Mouse (Mus musculus): ENCODE measurements around the gene Cnih3.
A peak's percentile ranks its signal among the peaks of the same experiment; 100 is the strongest.

Cnih3 gene

DNA sequence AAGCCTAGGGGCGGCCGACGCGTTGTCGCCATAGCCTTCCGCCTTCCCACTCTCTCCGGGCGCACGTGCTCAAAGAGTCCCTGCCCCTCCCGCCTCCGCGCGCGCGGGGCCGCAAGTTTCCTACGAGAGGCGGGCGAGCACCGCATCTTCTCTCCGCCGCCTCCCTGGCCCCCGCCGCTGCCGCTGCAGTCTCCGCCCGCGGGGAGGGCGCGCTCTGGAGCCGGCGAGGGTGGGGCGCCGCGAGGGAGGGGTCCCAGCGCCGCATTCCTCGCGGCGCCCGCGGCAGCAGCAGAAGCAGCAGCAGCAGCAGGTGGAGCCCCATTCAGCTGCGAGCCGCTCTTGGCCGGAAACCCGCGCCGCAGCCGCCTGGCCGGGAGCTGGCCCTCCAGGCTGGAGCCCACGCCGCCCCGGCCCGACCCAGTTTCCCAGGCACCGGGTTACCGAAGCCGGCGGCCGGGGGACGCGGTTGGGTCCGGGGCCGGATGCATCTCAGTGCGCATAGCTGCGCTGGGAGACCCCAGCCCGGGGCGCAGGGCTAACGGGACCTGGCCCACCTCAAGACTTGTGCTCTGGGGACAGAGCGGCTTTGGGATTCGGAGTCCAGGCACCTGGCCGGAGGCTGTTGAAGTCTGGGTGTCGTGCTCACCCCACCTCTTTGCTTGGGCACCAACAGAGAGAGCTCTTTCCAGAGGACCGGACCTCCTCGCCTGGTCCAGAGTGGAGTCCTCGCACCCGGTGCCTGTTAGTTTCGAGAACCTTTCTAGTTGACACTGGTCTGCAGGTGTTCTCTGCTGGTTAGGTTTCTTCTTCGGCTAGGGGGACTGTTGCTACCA lies at the start of gene Cnih3:
TSS of gene Cnih3 (plus strand) at position 262 of the 833 bp plus-strand sequence.
- peak; percentile 73 for DNase-seq

DNA sequence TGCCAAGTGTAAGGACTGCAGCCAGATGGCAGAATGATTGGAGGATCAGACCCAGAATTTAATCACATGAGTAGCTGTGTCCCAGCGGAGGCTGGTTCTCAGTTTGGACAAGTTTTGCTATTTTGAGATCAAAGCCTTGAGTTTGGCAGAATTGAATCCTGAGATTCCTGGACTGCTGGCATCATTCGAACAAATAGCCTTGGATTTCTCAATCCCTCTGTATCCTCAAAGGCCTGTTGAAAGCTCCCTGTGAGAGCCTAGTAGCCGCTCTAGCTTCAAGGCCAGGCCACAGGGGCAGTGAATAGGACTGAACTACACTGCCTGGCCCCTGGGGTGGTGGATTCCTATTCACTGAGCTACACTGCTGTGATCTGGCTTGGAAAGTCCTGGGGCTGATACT lies 44.4 kb upstream of the Cnih3 start:
- peak; percentile 24 for DNase-seq

DNA sequence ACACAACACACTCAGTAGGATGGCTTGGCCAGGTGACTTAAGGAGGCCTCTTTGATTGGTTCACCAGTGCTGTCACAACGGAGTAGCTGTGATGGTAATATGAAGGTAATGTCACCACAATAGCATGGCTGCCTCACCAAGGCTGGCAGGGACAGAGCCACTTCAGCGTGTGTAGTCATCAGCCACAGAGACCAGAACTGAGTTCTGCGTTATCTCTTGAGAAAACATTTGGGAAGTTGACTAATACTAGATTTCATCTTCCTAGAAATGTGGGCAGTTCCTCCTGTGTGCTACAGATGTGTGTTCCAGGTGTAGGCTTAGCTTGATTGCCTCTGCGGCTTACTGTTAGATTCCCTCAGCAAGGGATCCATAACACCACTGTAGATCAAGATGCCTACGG lies 41.7 kb upstream of the Cnih3 start:
- DNase-seq: no peak

DNA sequence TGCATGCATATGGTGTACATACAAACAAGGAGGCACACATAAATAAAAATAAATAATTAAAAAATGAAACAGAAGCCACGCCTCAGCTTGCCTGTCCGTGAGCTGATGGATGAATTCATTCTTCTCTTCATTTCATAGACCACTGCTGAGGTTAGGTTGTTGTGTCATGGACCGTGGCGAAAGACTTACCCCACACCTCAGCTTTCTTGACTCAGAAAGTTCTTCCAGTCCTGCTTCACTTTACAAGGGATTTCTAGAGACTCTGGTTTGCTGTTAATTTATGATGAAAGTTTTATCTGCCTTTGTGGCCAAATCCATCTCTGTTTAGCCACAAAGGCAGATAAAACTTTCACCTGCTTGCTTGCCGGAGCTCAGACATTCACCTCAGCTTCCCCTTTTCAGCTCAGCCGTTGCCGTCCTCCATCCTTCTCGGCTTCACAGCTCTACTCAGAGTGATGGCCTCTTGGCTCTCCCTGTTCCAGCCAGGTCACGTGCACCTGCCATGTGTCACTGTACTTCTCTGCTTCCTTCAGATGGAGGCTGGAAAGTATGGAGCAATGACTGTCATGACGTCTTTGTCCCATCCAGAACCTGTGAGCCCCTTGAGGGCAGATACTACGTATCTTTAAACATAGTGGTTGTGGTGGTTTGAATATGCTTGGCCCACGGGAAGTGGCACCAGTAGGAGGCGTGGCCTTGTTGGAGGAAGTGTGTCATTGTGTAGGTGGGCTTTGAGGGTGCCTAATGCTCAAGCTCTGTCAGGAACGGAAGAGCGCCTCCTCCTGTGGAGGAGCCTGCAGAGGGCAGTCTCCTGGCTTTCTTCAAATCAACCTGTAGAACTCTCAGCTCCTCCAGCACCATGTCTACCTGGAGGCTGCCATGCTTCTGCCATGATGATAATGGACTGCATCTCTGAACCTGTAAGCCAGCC lies 40.0 kb upstream of the Cnih3 start:
- DNase-seq: no peak

DNA sequence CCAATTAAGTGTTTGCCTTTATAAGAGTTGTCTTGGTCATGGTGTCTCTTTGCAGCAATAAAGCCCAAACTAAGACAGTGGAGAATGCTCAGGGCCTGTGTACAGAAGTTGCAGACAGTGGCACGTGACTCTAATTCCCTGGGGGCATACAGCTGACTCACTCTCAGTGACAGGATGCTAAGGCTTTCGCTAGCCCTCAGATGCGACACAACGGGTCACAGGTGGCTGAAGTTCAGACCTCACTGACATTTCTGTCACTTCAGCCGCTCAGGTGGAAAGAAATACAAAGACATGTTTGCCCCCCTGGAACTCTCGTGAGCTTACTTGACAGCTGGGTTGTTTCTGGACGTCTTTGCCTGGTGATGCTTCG lies 39.4 kb upstream of the Cnih3 start:
- DNase-seq: no peak

DNA sequence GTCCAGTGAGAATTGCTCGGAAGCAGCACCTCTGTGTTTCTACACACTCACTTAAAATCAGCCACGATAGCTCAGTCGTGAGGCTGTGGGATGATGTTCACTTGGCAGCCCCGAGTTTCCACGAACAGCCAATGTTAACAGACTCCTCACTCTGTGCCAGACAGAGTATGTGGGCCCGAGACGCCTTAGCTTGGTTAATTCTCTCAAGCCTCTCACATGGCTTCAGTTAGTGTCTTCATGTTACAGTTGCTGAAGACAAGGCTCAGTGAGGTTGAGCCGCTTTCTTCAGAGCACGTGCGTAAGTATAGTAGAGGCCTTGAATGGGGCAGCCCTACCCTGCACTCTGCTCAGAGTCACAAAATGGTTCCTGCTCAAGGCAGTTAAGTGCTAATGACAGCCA lies 38.1 kb upstream of the Cnih3 start:
- no peak for DNase-seq

DNA sequence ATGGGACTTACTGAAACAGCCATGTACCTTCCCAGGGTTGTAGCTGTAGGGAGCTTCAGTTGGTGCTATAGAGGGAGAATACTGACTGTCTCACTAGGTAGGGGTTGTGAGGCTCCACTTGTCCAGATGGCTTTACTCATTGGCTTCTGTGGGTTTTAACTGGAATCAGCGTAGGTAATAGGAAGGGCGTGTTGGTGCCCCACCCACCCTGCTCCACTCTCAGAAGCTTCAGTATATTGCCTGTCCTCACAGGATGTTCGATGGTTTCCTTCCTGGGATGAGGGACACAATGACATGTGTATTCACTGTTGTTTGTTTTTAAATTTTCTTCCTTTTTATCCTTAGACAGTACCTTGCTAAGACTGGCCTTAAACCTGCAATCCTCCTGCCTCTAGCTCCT lies 37.1 kb upstream of the Cnih3 start:
- DNase-seq: no peak

DNA sequence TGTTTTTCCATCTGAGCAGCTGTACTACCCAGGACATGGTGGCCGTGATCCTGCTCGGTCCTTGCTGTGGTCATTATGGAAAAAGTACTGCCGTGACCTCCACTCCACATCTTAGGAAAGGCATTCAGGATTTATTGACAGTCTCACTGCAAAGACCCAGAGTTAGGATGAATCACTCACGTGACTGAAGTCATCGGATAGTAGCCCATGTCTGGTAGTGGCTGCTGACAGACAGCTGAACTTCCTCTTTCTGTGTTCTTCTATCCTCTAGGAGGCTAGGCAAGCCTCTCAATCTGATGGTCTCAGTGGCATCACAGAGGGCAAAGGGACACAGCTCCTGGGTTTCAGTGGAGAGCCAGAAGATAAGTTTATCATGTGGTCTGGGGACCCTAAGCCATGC lies 35.9 kb upstream of the Cnih3 start:
- no peak for DNase-seq

DNA sequence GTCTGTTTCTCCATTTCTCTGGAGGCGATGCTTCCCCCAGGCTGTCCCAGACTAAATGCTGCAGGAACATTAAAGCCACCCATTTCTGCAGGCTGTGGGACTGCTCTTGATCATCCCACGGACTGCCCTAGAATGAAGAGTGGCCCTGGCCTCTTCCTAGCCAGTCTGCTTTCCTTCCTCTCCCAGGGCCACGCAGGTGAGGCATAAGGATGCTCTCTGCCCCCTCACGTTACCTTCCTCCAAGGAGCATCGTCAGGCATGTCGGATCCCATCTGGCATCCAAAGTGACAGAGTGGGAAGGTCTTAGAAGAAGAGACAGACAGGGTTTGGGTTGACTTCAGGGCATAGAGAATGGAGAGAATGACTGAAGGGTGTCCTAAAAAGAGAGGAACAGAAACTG lies 33.0 kb upstream of the Cnih3 start:
- no peak for DNase-seq

DNA sequence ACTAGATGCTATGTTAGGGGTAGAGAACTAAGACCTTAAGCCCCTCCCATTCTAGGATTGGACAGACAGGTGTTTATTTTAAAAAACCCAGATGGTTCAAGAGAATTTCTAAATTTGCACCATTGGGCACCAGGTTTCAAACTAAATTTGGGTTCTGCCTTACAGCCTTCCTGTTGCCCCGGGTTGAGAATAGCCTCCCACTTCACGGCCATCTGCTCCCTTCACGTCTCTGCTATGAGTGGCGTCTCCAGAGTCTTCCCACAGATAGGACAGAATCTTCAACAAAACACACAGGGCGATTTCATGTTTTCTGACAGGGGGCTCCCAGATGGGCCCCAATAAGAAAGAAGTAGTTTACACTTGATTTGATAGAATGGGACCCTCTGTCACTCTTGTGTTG lies 31.3 kb upstream of the Cnih3 start:
- DNase-seq: peak; percentile 31

DNA sequence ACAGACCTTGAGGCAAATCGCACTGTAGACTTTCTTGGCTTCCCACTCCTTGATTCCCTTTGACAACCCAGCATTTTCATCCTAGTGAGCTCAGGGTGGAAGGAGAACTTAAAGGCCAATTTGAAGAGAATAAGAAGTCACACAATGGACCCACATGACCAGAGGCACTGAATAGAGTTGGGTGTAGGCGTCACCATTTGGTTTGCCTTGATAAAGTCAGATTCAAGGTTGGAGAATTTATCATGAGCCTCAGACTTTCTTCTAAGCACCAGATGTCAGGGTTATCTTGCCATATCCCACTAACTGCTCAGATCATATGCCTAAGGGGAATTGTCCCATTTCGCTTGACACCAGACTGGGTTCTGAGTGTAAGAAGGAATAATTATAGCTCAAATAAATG lies 29.3 kb upstream of the Cnih3 start:
- no peak for DNase-seq

DNA sequence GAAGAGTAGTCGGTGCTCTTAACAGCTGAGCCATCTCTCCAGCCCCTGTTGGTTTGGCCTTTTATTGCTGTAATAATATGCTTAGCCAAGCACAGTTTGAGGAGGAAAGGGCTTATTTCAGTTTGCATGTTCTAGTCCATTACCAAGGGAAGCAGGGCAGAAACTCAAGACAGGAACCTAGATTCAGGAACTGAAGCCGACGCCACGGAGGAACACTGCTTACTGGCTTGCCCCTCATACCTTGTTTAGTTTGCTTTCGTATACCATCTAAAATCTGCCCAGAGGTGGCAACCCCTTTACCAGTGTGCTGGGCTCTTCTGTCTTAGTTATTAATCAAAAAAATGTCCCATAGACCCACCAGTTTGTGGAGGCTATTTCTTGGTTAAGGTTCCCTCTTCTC lies 25.3 kb upstream of the Cnih3 start:
- no peak for DNase-seq

DNA sequence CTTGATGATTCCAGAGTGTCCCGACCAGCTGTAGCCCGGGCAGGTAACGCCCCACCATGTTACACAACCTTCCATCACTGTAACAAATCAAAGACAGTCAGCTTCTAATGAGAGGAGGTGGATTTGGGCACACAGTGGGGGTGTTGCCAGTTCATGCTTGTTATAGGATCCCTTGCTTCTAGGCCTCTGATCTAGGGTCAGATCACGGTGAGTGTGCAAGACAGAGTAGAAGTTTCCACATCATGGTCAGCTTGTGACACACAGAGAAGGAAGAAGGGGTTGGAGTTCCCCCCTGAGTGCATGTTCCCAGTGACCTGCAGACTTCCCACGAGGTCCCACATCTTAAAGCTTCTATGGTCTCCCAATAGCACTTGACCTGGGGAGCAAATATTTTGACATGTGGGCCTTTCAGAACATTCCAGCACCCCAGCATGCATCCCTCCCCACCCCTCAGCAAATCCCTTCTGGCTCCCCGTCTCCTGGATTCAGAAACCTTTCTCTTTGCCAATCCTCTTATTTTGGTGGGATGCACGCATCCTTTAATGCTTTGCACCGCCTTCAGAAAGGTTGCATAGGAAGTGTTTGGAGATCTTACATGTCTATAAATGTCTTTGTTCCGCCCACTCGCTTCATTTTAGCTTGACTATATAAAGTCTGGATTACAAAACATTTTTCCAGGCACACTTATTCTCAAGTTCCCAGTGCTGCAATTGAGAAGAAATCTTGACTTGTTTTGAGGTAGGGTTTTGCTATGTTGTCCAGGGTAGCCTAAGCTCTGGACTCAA lies 24.6 kb upstream of the Cnih3 start:
- DNase-seq: peak; percentile 67

DNA sequence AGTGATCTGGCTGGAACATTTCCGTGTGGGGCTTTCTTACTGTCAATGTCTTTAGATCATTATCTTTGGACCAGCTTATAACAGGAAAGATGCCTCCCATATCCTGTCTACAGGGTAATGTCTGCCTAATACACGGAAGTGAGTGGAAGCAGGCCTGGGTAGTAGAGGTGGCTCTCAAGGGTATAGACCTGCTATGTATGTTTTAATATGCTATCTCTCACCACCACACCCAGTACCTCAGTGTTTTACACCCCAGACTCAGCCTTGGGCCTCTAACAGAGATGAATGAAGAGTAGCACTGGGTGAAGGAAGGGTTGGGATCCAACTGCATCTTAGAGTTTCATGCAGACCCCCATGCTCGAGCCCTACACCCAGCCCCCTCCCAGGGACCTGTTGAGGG lies 23.3 kb upstream of the Cnih3 start:
- no peak for DNase-seq

DNA sequence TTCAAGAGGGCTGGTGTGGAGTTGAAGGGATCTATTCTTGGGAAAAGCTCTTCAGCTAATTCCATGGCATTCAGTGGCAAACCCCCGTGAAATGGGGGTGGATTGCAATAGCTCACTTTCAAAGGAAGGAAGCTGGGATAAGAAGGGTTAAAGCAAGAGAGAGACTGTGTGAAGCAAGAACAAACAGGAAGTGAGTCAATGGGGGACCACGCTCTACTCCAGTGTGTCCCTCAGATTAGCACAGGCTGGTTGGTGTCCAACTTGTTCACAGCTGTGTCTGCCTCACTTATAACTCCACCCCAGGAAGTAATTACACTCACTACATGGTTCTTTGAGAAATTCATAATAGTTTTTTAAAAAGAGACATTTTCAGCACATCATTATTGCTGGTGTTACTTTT lies 19.8 kb upstream of the Cnih3 start:
- DNase-seq: no peak

DNA sequence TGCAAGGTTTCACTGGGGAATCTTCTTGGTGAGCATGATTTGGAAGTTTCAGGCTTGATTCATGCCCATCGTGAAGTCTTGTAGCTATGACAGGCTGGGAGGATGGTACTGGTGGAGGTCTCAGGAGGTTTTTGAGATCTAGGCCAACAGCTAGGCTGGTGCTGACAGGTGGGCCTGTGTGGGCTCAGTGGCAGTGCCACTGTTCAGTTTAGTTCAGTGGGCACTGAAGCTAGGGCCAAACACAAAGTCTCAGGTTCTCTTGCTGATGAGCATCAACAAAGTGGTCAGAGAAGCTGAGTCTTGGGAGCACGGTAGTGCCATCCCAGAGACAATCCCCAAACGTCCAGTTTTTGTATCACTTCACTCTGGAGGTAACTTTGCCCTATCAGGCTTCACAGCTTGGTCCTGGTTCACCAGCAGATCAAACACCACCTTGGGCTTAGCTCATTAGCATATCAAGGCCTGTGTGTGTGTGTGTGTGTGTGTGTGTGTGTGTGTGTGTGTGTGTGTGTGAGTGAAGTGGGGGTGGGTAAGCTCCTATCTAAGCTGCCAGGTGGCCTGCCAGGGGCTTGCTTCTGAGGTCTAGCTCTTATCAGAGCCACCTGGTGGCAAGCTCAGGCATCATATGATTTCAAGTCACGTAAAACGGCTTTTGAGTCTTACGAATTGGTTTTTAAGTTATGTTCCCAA lies 18.0 kb upstream of the Cnih3 start:
- DNase-seq: no peak

DNA sequence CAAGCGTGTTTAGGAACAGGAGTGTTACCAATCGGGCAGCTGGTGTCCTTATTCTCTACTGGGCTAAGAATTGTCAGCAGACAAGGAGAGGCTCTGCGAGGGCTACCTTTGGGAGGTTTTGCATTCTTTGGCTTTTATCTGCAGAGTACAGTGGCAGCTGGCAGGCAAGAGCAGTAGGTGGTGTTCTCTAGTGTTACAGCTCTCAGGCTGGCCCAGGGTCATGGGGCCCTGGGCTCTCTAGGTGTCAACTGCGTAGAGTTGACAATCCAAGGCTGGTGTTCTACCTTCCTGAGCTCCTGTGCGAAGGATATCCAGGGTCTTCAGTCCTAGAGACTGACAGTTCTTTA lies 17.4 kb upstream of the Cnih3 start:
- DNase-seq: no peak

DNA sequence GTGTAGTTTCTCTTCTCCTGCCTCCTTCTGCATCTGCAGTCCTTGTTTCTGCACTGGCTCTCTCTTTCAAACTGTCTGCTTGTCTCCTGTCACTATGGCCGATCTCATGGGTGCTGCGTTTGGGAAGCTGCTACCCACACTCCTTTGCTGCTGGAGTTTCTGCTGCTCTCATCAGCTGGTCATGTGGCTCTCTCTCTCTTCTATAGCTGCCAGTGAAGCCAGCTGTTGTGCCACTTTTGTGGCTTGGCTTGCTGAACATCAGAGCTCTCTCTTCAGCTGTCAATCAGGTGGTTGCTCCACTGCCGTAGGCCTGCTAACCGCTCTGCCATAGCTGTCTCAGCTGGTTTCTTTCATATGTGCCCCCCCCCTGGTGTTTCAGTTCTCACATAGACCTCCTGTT lies 17.0 kb upstream of the Cnih3 start:
- DNase-seq: no peak

DNA sequence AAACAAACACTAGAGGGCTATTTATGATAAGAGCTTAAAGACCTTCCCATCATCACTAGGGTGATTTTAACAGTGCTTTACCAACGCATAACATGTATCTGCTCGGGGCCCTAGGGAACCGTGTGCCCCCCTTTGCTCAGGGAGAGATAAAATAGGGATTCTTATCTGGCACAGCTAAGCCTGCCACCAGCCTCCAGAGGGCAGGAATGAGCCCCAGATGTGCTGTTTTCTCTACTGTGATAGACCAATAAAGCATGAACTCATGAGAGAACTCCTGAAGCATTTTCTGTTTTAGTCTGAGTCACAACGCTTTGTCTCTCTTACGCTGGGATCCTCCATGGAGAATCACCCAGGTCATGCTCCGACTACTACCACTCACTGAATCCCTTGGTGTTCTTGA lies 15.6 kb upstream of the Cnih3 start:
- DNase-seq: no peak

DNA sequence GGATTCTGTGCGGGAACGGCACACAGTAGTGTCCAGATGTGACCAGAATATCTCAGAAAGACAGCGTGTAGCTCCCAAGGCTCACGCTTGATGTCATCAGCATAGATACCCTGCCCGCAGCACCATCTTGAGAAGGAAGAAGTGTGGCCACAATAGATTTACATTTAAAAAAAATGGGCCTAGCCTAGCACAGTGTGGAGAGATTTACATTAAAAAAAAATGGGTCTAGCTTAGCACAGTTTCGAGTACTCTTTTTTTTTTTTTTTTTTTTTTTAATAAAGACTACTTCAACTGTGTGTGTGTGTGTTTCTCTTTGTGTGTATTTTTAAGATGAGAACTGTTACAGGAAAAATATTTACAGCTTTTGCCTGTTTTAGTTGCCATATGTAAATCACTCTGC lies 13.3 kb upstream of the Cnih3 start:
- no peak for DNase-seq

DNA sequence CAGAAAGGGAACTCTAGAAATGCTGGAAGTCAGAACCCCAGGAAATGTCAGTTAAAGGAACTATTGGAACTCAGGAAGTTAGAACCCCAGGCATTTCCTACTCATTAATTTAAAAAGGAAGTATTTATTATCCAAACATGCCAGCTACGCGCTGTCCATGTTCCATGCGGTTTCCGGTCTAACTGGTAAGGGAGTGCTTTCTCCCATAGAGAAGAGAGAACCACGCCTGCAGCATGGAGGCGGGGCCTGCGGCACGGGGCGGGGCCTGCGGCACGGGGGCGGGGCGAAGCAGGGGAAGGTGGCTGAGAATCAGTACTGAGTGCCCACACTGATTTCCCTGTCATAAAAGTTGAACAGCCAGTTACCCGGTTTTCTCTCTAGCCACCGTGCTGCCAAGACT lies 6.9 kb upstream of the Cnih3 start:
- no peak for DNase-seq

DNA sequence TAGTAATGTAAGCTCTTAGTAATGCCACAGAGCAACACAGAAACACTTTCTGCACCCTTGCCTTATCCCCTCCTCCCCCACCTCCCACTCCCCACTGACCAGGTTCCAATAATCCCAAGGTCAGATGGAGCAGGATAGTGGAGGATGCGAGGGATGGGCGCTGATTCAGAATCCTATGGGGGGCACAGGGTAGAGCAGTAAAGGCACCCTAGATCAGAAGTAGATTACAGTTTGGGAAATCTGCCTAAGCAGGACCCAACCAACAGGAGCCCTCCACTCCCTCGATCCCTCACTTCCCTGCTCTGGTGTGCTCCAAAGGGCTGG lies 423 bp upstream of the Cnih3 start:
- no peak for DNase-seq
